Mouse (Mus musculus): Measurements from ENCODE around the gene Iqce. TPM values are rescaled to one million over a fixed set of nuclear protein-coding genes. Genes with fewer than 3 reads are reported as not detected.

The Iqce gene
- 12.0 and 17.6 TPM in 2 replicates for polyA plus RNA-seq (2012)

DNA sequence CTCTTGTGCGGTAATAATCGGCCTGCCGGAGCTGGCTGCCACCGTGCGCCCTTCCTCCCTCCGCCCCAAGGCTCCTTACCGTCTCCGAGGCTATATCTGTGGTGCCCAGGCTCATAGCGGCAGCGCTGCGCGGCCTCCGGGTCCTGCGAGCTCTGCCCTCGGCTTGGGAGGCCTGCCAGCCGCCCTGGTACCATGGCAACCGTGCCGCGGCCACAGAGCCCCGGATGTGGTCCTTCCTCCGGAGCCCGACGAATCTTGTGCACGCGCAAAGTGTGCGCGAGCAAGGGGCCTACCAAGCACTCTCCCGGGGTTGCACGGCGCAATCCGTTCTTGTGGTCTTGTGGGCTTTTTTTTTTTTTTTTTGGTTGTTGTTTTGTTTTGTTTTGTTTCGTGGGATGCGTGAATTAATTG lies at the start of gene Iqce:
Iqce (minus strand) TSS at position 276 of the 411 bp plus-strand sequence.

DNA sequence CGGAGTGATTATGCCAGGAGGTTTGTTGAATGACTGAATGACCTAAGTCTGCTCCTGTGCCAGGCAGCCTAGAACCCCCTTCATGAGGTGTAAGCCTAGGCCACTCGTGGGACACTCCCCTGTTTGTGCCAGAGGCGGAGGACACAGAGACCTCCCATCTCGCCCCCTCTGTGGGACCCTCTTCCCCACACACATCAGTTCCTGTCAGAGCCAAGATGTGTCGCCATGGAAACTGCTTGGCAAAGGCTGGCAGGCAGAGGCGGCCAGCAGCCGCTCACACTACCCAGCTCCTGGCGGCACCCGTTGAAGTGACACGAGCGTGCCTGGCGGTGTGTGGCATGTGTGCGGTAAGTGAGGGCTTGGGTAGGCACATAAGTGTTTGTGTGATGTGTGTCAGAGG lies 21.6 kb upstream of the Iqce start, which contains the start of gene Amz1:
Amz1 (plus strand) TSS at position 306 of the 400 bp plus-strand sequence.

DNA sequence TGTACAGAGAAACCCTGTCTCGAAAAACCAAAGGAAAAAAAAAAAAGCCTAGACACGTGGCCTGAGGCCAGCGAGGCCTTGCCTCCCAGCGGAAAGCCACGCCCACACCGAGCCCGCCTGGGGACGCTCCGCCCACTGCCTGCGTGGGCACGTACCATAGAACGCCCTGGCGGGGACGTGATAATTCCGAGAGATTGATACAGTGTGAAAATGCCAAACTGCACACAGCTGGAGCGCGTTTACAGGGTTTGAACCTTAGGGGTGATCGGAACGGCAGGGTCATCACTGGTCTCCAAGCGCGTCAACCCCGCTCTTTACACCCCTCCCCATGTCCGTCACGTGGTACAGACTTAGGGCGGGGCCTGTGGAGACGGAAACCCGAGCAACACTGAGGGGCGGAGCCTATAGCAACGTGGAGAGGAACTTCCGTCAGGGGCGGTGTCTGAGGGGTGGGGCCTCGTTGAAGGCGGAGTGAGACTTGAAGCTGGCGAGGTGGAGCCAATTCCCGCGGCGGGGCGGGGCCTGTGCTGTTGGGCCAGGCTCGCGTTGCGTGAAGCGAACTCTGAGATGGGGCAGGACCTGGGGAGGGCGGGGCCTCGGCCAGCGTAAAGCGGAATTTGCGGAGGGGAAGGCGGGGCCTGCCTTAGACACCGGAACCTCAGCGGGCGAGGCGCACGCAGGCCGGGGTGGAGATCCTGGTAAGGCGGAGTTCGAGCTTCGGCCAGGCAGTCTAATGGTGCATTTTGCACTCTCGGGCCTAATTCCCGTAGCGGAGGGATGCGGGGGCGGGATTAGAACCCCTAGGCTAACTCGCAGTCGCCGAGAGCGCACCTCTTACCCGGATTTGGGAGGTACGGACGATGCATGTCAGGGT lies 2.4 kb upstream of the Iqce start, which contains the start of gene Brat1:
Brat1 (plus strand) TSS at position 634 of the 874 bp plus-strand sequence.

DNA sequence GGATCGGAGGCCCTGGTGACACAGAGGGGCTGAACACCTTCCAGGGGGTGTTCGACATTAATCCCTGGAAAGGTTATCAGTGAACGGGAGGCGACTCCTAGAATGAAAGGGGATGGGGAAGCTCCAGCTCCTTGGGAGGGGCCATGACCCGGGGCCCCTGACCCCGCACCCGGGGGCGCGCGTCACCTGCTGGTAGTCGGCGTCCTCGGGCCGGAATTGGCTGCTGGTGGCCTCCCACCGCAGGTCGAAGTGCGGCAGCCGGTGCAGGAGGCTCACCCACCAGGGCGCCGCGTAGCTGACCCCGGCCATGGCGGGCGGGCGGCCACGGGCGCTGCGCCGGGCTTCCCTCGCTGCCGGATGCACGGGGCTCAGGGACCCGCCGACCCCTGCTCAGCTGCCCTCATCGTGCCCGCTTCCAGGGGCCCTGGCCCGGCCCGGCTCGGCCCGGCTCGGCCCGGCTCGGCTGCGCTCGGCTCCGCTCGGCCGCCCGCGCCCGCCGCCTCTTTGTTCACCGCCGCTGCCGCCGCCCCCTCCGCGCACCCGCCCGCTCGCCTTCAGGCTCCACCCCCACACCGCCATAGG lies 53.6 kb downstream of the Iqce start, which contains the start of gene Ttyh3:
Ttyh3 (minus strand) TSS at position 513 of the 582 bp plus-strand sequence.

Other genes starting within 250 kb of the Iqce start
- gene Chst12, start 196.8 kb downstream of the Iqce start, polyA plus RNA-seq (2012): 116 and 179 TPM in 2 replicates
- 0.24 TPM in 1 of 2 replicates, not detected in the other for gene Grifin, start 137.3 kb downstream of the Iqce start, polyA plus RNA-seq (2012)
- gene Lfng, start 95.1 kb downstream of the Iqce start, polyA plus RNA-seq (2012): 40.9 and 43.6 TPM in 2 replicates
- gene Ttyh3, start 53.3 kb downstream of the Iqce start, polyA plus RNA-seq (2012): 267 and 297 TPM in 2 replicates
- gene Brat1, start 2.6 kb upstream of the Iqce start, polyA plus RNA-seq (2012): 21.2 and 24.1 TPM in 2 replicates
- 2.6 and 3.5 TPM in 2 replicates for gene Amz1, start 21.7 kb upstream of the Iqce start, polyA plus RNA-seq (2012)
- gene Gna12, start 128.1 kb upstream of the Iqce start, polyA plus RNA-seq (2012): 89.6 and 92.3 TPM in 2 replicates

Measured in megakaryocyte-erythroid progenitor cell, adult 5 weeks (primary cell).